Mouse (Mus musculus): ENCODE data around the gene Rasgrf2. TPM values are rescaled to one million over a fixed set of nuclear protein-coding genes. Genes with fewer than 3 reads are reported as not detected.

The Rasgrf2 gene
- polyA plus RNA-seq, 1 experiment from 2014 or later: 0.88 TPM

GRCm38 (mm10) chr13:91858835-91859234, 272.6 kb downstream of the Rasgrf2 start:
- no peak for ATAC-seq (ENCODE audit: low FRiP score)
- Histone ChIP-seq H3K4me1 (no peaks in the 10 kb centered on the region), H3K9ac (no peak overlapping the region), H3K36me3 (no peaks in the 10 kb centered on the region), H3K9me3 (replicated peaks) (no peaks in the 10 kb centered on the region), H3K4me2 (replicated peaks) (no peak overlapping the region), H3K27ac (no peak overlapping the region), H3K27me3 (no peaks in the 10 kb centered on the region), H3K4me3 (no peak overlapping the region)
- 80% methylated on average over 7 of the region's 7 CpGs for WGBS

- Histone ChIP-seq H3K27ac (no peak overlapping the region), H3K36me3 (no peaks in the 10 kb centered on the region), H3K4me3 (no peak overlapping the region), H3K4me2 (replicated peaks) (no peak overlapping the region), H3K27me3 (no peaks in the 10 kb centered on the region), H3K4me1 (no peaks in the 10 kb centered on the region), H3K9me3 (replicated peaks) (no peaks in the 10 kb centered on the region), H3K9ac (no peak overlapping the region)
- no peak for ATAC-seq (ENCODE audit: low FRiP score)
- 72% methylated on average over 8 of the region's 8 CpGs for WGBS
Measured at GRCm38 (mm10) chr13:91857427-91857826, 274.0 kb downstream of the Rasgrf2 start.

- no peak overlapping the region for H3K27ac ChIP-seq
- no peak overlapping the region for H3K9ac ChIP-seq
- no peaks in the 10 kb centered on the region for H3K27me3 ChIP-seq
- no peak overlapping the region for H3K4me2 ChIP-seq (replicated peaks)
- WGBS: 76% methylated on average over 3 of the region's 3 CpGs
- no peak for ATAC-seq (ENCODE audit: low FRiP score)
- no peaks in the 10 kb centered on the region for H3K4me1 ChIP-seq
- H3K9me3 ChIP-seq (replicated peaks): no peaks in the 10 kb centered on the region
- H3K36me3 ChIP-seq: no peaks in the 10 kb centered on the region
- no peak overlapping the region for H3K4me3 ChIP-seq
Measured at GRCm38 (mm10) chr13:91854412-91854811, 277.0 kb downstream of the Rasgrf2 start.

Other genes starting within 250 kb of the Rasgrf2 start
- 1.1 and 1.2 TPM in 2 replicates for gene Gm20379, start 174.3 kb upstream of the Rasgrf2 start, polyA plus RNA-seq (2016; fragmentation: Nextera tagmentation; extraction: Ambion mirVana)
- gene Dhfr, start 223.1 kb upstream of the Rasgrf2 start, polyA plus RNA-seq (2016; fragmentation: Nextera tagmentation; extraction: Ambion mirVana): 11.1 and 11.4 TPM in 2 replicates
- gene Msh3, start 223.3 kb upstream of the Rasgrf2 start, polyA plus RNA-seq (2016; fragmentation: Nextera tagmentation; extraction: Ambion mirVana): 31.9 and 32.7 TPM in 2 replicates

All from hindbrain, embryonic 12.5 days (tissue).